Mouse (Mus musculus): Measurements from ENCODE around the gene Prc1.

Prc1 gene

DNA sequence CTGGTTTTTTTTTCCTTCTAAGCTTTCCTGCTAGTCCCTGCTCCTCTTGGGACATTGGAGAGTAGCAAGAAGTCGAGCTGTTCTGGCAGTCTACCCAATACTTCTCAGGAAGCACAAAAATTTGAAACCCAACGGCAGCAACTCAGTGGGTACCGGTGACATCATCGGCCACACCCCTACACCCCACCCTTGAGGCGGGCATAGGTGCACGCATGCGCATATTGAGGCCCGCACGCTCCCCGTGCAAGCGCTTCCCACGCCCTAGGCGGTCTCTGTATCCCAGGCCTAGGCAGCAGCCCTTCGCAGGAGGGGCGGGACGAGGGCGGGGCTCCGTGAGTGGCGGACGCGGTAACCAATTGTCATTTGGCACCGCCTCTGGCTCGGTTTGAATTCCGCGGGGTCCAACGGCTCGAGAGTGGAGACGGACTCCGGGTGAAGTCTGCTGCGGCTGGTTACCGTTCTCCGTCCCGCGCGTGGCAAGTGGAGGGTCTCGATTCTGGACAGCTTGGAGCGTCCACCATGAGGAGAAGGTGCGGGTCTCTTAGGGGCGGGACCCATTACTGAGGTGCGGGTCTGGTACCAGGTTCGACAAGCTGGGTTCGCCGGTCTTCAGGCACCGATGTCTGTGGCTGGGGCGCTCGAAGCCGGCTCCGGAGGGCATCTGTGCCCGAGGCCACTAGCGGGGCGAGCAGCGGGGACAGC, at the start of gene Prc1:
Prc1 (plus strand) TSS at position 389 of the 702 bp plus-strand sequence.
- peak; percentile 99 for DNase-seq

DNA sequence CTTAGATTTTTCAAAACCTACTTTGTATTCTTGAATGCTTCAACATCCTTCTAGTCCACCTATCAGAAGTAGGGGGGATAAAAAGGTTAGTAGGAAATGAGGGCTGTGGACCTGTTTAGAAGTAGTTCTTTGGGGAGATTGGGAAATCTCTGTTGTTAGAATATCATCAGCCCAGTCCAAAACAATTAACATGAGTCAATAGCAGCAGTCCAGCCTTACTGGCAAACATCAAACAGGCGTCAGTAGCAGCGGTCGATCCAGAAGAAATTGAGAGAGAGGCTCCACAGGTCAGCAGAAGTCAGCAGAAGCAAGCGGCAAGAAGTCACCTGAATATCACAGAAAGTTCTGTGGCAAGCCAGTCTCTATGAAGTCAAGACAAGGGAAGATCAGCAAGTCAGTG, 49.4 kb upstream of the Prc1 start:
- DNase-seq: no peak

DNA sequence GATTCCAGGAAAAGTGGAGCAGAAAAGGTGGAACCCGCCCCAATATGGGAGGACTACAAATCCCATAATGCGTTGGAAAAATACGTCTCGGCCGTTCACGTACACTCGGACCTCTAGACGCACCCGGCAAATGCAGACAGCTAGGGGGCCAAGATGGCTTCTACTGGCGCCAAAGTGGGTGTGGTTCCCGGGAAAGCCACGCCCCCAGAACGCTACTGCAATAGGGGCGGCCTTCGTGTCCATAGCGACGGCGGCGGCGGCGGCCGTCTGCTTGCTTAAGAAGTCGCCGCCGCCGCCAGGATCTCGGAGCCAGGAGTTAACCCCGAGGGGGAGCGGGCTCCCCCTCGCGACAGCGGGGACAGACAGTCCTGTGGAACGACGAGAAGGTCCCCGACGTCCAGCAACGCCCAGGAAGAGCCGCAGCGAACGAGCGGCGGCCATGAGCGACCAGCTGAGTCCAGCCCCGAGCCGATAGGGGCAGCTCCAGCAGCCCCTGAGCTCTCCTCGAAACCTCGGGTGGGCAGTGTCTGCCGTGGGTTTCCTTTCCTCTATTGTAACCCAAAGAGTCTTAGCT, 48.0 kb upstream of the Prc1 start, which contains the start of gene Ttll13:
Ttll13 (plus strand) TSS at position 229 of the 574 bp plus-strand sequence.
- DNase-seq: peak; percentile 94 to 95

DNA sequence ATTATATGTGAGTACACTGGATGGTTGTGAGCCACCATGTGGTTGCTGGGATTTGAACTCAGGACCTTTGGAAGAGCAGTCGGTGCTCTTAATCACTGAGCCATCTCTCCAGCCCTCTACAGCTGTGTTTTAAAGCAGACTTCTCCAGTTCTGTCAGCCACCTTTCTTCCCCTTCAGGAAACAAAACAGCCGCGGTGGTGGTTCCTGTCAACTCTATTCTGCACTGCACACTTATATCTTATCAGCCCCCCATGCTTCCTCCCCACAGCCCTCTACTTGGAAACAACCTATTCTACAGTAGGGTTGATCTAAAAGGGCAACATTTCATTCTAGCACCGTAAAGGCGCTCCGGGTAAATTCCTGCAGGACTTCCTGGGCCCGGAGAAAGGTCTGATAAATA, 47.4 kb upstream of the Prc1 start:
- DNase-seq: no peak

DNA sequence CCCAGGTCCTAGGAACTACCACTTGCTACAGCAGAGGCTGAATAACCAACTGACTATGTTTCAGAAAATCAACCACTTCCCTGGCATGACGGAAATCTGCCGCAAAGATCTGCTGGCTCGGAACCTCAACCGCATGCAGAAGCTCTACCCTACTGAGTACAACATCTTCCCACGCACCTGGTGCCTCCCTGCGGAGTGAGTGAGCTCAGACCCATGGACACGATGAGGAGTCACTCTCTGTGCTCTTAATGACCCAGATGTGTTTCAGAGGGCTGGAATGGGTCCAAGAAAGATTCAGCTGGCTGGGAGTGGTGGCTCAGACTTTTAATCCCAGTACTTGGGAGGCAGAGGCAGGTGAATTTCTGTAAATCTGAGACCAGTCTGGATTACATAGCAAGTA, 41.8 kb upstream of the Prc1 start:
- no peak for DNase-seq

DNA sequence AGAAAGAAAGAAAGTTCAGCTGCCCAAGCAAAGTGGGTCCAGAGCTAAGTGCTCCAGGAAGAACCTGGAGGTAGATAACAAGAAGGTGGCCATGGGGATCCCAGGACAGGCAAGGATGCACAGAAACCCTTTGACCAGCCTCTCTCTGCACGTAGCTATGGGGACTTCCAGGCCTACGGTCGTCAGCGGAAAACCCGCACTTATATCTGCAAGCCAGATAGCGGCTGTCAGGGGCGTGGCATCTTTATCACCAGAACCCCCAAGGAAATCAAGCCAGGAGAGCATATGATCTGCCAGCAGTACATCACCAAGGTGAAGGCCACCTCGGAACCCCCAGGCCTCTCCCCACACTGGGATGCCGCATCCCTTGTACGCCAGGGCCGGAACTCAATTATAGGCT, 41.4 kb upstream of the Prc1 start:
- DNase-seq: no peak

DNA sequence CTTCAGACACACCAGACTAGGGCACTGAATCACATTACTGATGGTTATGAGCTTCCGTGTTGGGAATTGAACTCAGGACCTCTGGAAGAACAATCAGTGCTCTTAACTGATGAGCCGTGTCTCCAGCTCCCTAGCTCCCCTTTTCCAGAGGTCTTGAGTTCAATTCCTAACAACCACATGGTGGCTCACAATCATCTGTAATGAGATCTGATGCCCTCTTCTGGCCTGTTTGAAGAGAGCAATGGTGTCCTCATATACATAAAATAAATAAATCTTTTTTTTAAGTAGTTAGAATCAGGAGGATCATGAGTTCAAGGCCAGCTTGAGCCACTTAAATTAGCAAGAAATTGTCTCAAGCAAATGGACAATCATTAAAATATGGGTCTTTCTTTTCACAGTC, 38.3 kb upstream of the Prc1 start:
- DNase-seq: no peak

DNA sequence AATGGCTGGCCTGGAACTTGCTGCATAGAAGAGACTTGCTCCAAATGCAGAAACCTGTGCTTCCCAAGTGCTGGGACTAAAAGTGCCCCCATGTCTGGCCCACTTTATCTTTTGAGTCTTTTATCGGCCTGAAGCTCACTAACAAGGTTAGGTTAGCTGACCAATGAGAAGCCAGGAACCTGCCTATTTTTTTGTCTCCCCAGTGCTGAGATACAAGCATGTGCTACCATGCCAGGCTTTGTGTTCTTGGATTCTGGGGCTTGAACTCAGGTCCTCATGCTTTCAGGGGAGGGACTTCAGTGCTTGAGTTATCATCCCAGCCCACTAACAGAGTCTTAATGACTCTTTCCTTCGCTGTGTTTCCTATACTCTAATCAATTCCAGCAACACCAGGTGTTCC, 36.5 kb upstream of the Prc1 start:
- DNase-seq: no peak

DNA sequence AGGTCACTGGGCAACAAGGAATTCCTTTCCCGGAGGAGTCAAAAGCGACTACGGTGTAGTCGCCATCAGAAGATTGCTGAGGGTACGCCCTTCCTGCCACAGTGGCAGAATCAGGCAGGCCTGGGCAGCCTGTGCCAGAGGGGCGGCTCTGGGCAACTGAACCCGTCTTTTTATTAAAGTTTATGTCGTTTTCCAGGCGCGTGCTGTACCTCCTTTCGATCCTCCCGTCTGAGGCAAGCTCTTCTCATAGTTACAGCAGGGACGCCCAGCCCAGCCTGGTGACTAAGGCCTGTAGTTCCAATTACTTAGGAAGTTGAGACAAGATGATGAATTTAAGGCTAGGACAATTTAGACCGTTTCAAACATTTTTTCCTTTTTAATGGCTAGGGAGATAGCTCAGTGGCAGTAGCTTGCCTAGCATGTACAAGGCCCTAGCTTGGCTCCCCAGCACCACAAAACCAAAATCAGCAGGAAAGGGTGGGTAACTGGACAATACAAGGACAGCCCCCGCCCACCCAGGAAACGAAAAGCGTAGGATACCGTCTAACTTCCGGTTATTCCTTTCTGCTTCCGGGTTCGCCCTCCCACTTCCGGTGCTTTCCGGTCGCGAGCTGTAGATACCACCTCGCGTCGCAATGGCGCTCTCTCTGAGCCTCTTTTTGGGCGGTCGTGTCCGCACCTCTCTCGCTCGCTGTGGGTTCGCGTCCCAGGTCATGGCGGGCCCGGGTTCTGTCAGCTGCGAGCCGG, 33.5 kb upstream of the Prc1 start, which contains the start of gene Ngrn:
Ngrn (plus strand) TSS at position 591 of the 747 bp plus-strand sequence.
- peak; percentile 59 to 78 for DNase-seq

DNA sequence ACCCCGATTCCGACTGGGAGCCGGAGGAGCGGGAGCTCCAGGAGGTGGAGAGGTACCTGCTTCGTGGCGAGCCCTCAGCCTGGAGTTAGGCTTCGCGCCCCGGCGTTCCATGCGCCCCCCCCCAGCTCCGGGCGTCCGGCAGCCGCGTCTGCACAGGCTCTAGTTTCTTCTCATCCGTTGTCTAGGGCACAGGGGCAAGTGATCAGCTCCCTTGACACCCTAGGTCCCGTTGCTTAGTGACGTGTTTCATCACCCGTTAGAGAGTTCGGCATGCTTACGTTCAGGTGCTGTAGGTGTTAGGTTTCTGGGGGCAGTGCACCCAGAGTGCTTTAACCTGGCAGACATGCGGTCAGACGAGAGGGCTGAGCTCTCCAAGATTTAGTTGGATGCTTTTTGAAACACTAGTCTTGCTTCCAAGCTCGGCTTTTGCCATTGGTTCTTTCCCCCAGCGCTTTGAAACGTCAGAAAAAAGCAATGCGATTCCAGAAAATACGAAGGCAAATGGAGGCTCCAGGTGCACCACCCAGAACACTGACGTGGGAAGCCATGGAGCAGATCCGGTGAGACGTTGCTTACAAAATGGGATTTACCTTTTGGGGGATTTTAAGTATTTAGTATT, 32.8 kb upstream of the Prc1 start:
- DNase-seq: no peak

DNA sequence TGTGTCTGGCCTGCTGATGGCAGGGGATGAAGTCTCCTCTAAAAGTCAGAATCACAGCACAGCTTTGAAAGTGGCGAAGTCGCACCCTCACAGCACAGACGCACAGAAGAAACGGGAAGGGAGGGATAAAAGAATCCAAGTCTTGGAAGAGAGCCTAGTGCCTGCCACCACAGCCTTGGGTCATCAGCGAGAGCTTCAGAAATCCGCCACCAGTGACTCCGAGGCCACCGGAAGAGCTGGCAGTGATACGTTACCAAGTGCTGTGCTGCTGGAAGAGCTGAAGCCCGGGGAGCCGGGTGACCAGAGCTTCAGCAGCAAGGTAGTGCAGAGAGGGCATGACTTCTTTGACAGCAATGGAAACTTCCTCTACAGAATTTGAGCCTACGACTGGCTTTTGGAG, 29.6 kb upstream of the Prc1 start:
- no peak for DNase-seq

DNA sequence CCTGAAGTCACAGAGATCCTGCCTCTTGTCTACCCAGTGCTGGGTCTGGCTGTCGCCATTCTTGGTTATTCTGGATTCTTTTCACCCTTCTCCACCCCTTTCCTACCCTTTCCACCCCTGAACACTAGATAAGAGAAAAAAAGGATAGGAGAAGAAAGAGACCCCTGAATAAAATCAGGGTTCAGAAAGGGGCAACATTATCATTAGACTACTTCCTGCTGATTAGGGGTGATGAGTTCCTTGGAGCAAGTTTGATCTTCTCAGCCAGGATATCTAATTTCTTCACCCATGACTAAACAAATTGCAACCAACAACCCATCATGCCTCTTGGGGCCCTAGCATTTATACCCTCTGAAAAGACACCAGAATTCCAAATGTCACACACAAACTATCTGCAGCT, 26.5 kb upstream of the Prc1 start:
- no peak for DNase-seq

DNA sequence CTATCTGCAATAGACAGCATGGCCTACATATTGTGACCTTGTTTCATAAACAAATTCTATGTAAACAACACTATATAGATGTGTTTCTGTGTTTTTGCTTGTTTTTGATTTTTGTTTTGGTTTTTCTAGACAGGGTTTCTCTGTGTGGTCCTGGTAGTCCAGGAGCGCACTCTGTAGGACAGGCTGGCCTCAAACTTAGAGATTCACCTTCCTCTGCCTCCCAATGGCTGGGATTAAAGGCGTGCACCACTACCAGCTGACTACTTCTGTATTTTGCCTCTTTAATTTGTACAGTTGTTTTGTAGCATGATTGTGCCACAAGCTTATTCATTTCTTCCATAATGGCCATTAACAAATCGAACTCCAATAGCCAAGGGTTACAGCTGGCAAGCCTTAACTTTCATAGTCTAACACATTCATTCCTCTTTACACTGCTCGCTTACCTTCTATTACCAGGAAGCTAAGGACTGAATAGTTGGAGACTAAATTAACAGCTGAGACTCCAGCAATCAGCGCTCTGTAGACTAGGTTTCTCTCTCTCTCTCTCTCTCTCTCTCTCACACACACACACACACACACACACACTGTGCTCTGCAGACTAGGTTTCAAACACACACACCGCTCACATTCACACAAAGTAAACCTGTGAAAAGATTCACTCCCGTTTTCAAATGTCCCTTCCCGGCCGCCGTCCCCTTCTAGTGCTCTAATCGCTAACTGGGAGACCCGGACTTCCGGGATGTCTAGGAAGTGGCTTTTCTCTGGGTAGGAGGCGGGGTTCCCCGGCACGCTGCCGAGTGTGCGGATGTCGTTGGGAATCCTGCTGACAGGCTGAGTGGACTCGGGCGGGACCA, 25.1 kb upstream of the Prc1 start, which contains the start of gene Vps33b:
Vps33b (plus strand) TSS at position 753 of the 854 bp plus-strand sequence.
- peak; percentile 88 to 95 for DNase-seq

DNA sequence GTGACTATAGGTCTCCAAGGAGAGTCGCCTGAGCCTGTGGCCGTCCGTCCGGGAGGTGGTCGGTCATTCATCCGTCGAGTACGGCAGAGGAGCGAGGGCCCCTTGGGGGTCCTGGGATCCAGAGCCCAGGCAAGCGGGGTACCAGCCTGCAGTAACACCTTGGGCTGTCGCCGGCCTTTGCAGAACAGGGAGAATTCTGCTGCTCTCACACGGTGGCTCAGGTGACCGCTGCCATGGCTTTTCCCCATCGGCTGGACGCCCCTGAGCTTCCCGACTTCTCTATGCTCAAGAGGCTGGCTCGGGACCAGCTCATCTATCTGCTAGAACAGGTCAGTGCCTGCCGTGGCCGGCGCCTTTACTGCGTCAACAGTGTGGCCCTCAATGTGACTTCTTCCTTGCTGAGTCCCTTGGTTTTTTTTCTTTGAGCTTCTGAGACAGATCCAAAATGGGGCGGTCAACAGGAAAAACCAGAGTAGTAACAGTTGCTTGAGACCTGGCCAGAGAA, 24.4 kb upstream of the Prc1 start:
- no peak for DNase-seq

DNA sequence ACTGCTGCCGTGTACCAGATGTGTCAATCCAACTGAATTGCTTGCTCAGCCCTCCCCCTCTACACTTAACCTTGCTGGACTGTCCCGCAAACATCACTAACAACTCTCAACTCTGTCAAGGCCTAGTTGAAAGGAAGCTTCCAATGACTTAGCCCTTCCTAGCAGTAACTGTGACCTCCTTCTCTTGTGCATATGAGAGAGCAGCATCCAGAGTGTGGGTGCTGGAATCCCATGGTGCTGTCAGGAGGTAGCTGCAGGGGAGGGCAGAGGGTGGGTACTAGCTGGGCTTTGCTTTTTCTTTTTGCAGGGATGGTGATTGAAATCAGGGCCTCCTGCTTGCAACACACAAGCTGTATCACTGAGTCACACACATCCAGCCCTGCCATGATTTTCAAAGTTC, 20.8 kb upstream of the Prc1 start:
- DNase-seq: no peak

DNA sequence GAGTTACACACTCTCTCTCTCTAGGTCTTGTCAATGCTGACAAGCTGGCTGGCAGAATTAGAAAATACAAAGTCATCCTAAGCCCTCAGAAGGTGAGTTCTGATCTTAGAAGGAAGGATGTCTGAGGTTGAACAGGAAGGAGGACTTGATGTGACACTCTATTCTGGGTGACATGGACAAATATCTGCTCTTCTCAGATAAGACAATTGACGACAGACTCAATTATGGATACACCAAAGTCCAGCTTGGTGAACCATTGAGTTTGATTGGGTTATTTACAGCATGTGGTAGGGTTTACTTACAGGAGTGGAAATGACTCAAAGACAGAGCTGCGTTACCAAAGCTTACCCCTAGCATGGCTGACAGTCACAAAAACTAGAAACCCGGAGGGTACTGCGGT, 17.9 kb upstream of the Prc1 start:
- no peak for DNase-seq

DNA sequence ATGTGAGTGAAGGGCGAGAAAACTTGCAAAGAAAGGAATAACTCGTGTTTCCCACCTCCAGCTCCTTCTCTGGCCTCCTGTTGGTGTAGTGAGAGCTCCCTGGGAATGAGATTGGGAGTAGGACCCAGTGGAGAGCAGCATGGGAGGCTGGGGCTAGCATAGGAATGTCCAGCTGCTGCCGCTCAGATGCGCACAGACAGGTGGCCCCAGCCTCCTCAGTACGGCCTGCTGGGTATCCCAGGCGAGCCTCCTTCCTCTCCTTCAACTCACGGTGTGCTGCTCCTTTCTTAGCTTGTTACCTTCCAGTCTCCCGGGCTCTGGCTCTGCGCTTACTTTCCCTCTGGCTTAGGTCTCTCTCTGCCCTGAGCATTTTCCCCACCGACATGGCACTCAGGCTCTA, 14.2 kb upstream of the Prc1 start:
- DNase-seq: no peak

DNA sequence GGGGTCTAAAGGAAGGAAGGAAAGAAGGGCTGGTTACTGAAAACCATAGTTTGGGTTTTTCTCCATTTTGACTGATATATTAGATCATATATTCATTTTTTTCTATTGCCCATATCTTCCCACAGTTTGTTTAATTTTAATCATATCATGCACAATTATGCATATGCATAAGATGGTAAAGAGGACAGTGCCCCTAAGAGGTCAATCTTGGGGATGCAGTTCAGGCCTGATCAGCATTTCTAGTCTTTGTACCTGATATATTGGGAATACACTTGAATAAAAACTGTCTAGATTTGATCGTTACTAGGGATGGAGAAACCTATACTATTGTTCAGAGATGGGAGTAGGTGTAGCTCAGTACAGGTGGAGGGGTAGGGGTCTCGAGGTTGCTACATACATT, 13.3 kb upstream of the Prc1 start:
- no peak for DNase-seq

DNA sequence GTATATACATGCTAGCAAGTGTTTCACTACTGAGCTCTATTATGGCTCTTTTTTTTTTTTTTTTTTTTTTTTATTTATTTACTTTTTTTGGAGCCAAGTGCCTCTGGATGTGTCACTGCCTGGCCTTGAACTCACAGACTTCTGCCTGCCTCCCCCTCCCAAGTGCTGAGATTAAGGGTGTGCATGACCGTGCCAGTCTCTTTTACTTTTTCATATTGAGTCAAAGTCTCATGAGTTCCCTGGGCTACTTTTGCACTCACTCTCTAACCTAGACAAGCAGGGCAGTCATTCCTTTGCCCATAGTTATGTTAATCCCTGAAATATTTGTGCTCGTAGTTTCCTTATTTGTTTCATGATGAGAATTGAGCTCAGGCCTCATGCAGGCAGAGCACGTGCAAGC, 12.6 kb upstream of the Prc1 start:
- no peak for DNase-seq

DNA sequence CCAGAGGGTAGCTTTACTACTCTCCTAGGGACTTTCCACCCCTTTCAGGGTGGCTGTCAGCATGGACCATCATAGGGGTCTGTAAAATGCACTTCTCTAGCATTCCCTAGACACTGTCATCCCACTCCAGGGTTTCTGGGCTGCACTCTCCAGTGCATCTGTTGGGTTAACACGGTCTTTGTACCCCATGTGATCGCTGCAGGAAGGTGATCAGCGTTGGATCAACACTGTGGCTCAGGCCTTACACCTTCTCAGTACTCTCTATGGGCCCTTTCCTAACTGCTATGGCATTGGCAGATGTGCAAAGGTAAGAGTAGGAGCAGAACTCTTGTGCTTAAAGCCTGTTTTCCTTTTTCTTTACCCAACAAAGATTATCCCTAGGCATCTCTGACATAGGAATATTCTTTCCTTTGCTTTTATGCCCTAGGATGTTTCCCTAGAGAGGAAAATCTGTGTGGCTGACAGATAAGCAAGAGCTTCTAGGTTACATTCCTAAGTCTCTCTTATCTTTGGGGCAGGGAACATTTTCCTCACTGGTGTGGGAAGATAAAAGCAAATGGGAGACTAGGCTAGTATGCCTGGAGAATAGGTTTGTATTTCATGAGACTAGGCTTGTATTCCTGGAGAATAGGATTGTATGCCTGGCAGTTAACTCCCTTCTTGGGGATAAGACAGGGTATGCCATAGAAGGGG, 10.9 kb upstream of the Prc1 start:
- DNase-seq: no peak

DNA sequence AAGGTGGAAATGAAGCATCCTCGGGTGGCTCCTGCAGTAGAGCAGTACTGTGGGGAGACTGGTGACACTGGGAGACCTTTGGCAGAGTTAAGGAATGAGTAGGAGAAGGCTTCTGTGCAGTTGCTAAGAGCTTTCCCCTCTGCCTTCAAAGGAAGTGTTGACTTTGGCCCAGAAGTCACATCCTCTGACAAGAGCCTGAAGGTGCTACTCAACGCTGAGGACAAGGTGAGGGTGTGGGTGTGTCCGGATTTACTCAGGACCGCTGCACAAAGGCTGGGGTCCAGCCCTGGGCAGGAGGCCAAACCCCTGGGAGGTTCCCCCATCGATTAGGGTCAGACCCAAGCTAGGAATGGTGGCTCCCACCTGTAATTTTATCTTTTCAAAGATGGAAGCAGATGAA, 9.9 kb upstream of the Prc1 start:
- no peak for DNase-seq

DNA sequence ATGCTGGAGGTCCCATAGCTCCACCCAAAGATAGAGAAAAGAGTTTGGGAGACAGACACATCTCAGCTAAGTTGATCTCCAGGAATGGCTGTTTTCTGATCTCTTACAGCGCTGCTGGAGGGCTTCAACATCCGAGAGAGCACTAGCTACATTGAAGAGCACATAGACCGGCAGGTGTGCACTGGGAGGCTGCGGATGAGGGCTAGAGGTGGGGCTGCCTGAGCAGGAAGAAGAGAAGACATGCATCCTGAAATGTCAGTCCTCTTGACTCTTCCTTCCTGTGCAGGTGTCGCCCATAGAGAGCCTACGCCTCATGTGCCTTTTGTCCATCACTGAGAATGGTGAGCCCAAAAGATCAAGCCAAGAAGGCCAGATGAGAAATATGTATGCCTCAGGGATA, 8.5 kb upstream of the Prc1 start:
- peak; percentile 40 to 66 for DNase-seq
